Mouse (Mus musculus): Measurements from ENCODE around the gene Lamb1.

DNA sequence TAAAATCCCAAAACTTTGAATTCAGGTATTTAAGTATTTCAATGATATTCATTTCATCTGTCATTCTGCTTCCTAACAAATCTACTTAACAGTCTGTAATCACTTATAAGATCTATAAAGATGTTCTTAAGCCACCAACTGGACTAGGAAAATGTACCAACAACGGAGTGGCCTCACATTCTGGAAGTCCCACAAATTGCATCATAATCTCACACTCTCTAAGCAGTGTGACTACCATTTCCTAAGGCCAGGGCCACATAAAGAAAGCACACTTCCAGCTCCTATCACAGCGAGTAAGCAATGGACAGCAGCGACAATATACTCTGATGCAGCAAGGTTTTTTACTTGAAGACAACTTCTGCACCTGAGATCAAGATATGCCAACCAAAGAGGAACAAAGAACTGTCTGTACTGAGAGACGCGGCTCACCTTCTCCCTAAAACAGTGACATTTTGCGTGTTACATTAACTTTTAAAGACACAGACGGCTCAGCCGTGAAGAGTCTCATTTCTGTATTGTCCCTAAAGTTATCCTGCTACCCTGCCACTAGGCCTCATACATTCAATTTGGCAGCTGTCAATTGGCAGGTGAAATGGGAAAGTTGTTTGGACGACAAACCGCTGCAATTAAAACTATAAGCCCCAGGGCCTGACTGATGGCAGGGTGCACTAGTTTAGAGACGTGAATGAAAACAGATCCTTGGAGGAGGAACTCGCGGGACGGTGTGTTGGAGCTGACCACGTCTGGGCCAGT is 85.3 kb downstream of the Lamb1 start:
- no peak for TF ChIP-seq CTCF (IDR thresholded peaks at IDR 0.05; ENCODE audit: low read depth, low read length)
- TF ChIP-seq POLR2A (IDR thresholded peaks at IDR 0.05; ENCODE audit: extremely low read depth, insufficient read depth, low read length): no peak
